Mouse (Mus musculus) neutrophil, adult 5-6 weeks (primary cell): ENCODE measurements around the gene 1110051M20Rik. TPM values are rescaled to one million over a fixed set of nuclear protein-coding genes. Genes with fewer than 3 reads are reported as not detected.
A peak's percentile ranks its signal among the peaks of the same experiment; 100 is the strongest.
"Not testable (repeated sequence)": the region's sequence is repeated elsewhere in the genome, so short reads cannot be mapped to it uniquely, and the experiment has no call there.

Experiments
- ATAC-seq: fragments of 151-379, 151-347 bp; 2 replicates; pipeline ENCODE4 v1.8.0; 2017; ENCODE audit warnings: mild to moderate bottlenecking, moderate TSS enrichment; ENCODE audit not compliant: insufficient number of reproducible peaks, poor library complexity, low FRiP score, severe bottlenecking; ENCODE audit errors: extremely low read depth
- total RNA-seq: library from RNA; stranded (forward); fragments of 200-1000 nt; gene quantifications from 2 replicates; pipeline ENCODE4 v1.2.3, GENCODE M21; 2017

1110051M20Rik gene
- total RNA-seq, 1 experiment from 2014 or later = 1.7 TPM

- ATAC-seq = no peak
Observed at GRCm38 (mm10) chr2:91254725-91255380, 189.7 kb downstream of the 1110051M20Rik start.

DNA sequence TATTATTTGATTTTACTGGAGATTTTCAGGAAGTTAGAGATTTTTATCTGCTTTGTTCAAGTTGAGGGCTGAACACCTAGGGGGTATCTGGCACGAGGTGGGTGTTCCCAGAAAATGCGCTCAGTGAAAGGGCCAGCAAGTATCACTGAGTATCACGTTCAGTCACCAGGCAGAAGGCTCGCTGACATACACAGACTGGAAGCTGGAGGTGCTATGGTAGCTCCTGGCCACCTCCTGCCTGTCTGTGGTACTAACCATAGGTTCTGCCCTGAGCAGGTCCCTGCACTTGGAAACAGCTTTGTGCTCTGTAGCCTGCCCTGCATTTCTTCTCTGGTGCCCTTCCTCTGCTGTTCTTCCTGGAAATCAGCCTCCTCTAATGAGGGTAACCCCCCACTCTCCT is 192.0 kb downstream of the 1110051M20Rik start:
- ATAC-seq = no peak

GRCm38 (mm10) chr2:91252001-91252400 is 192.5 kb downstream of the 1110051M20Rik start:
- no peak for ATAC-seq

- ATAC-seq = no peak
Observed at GRCm38 (mm10) chr2:91248366-91248765, 196.1 kb downstream of the 1110051M20Rik start.

GRCm38 (mm10) chr2:91244557-91245228 is 199.8 kb downstream of the 1110051M20Rik start:
- no peak for ATAC-seq

DNA sequence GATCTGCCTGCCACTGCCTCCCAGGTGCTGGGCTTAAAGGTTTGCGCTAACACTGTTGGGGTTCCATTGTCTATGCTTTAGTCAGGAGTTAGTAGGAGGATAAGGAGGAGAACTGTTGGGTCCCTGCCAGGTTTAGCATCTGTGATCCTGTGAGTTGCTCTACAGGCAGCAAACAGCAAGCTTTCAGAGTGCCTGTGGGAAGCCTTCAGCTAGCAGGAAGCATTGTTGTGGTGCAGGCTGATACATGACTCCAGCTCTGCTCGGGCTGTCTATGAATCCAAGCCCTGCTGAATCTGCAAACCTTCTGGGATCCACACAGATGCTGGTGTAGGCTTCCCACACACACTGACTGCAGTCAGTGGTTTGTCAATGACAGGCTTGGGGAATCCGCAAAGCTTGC is 201.1 kb downstream of the 1110051M20Rik start:
- no peak for ATAC-seq

- no peak for ATAC-seq
Observed at GRCm38 (mm10) chr2:91242547-91242946, 202.0 kb downstream of the 1110051M20Rik start.

- ATAC-seq = not testable (repeated sequence)
Observed at GRCm38 (mm10) chr2:91237511-91238080, 206.9 kb downstream of the 1110051M20Rik start.

- peak; percentile 95 for ATAC-seq
Observed at GRCm38 (mm10) chr2:91236601-91237510, 207.6 kb downstream of the 1110051M20Rik start, which contains the start of gene Ddb2. Gene Ddb2 (minus strand): TSS chr2:91236982.

DNA sequence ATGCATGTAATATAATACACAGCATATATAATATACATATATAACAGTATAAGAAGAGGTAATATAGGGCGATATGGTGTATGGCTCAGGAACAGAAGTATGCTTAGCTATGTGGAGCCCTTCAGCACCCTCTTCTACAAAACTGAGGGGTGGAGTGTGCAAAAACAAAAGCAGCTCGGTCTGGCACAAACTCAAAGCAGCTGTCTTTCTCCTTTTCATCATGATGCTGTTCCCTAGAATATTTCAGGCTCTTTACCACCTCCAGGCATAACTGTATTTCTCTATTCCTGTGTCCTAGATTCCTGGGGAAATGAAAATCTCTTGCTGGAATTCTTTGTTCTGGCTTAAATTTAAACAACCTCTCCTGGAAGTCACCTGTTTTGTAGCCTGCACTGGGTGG is 214.8 kb downstream of the 1110051M20Rik start:
- no peak for ATAC-seq

Other genes starting within 250 kb of the 1110051M20Rik start
- gene Nr1h3, start 241.9 kb downstream of the 1110051M20Rik start, total RNA-seq = 0.58 and 0.74 TPM in 2 replicates
- 8.1 and 9.1 TPM in 2 replicates for gene Acp2, start 241.8 kb downstream of the 1110051M20Rik start, total RNA-seq
- gene Ddb2, start 207.7 kb downstream of the 1110051M20Rik start, total RNA-seq = 42.1 and 44.1 TPM in 2 replicates
- not detected in 2 replicates for gene Pacsin3, start 188.8 kb downstream of the 1110051M20Rik start, total RNA-seq
- gene Arfgap2, start 179.7 kb downstream of the 1110051M20Rik start, total RNA-seq = 46.5 and 48.3 TPM in 2 replicates
- 1.0 and 1.1 TPM in 2 replicates for gene Lrp4, start 12.8 kb upstream of the 1110051M20Rik start, total RNA-seq
- 31.4 and 35.0 TPM in 2 replicates for gene Ckap5, start 82.1 kb upstream of the 1110051M20Rik start, total RNA-seq
- 0.23 TPM in 1 of 2 replicates, not detected in the other for gene F2, start 191.7 kb upstream of the 1110051M20Rik start, total RNA-seq
- 19.0 and 19.2 TPM in 2 replicates for gene Zfp408, start 205.1 kb upstream of the 1110051M20Rik start, total RNA-seq
- gene Arhgap1, start 205.2 kb upstream of the 1110051M20Rik start, total RNA-seq = 75.8 and 91.2 TPM in 2 replicates